Mouse (Mus musculus) embryonic facial prominence, embryonic 14.5 days (tissue): ENCODE data around the gene Frat1. TPM values are rescaled to one million over a fixed set of nuclear protein-coding genes. Genes with fewer than 3 reads are reported as not detected.

ENCODE experiments used
- ATAC-seq: fragments of 200-750 bp; cut with Nextera tagmentation; 2 replicates; pipeline ENCODE4 v1.8.0; 2017; ENCODE audit warnings: low read depth, moderate number of reproducible peaks, moderate TSS enrichment
- DNase-seq: peaks from one replicate; pipeline ENCODE4 v3.0.0-alpha.2; 2015; ENCODE audit warnings: low spot score
- H3K27ac ChIP-seq: fragments of 300-500 bp; sonication (generic); replicated peaks from 2 replicates; pipeline ENCODE4 v1.5.1; 2014; ENCODE audit warnings: low read depth, mild to moderate bottlenecking, low read length, moderate library complexity
- H3K27me3 ChIP-seq: fragments of 300-500 bp; sonication (generic); replicated peaks from 2 replicates; pipeline ENCODE4 v1.6.1; 2014; ENCODE audit warnings: low read length; ENCODE audit not compliant: control insufficient read depth, insufficient read depth
- H3K36me3 ChIP-seq: fragments of 300-500 bp; sonication (generic); 2 replicates; pipeline ENCODE4 v1.6.1; 2014; ENCODE audit warnings: low read length, mixed read lengths; ENCODE audit not compliant: control insufficient read depth, insufficient read depth
- H3K4me1 ChIP-seq: fragments of 300-500 bp; sonication (generic); 2 replicates; pipeline ENCODE4 v1.6.1; 2014; ENCODE audit warnings: antibody characterized with exemption, low read length; ENCODE audit not compliant: control insufficient read depth, insufficient read depth
- H3K4me2 ChIP-seq: fragments of 300-500 bp; sonication (generic); 2 replicates; pipeline ENCODE4 v1.6.1; 2014; ENCODE audit warnings: low read depth, mild to moderate bottlenecking, low read length, moderate library complexity, mixed read lengths
- H3K4me3 ChIP-seq: fragments of 300-500 bp; sonication (generic); 2 replicates; pipeline ENCODE4 v1.5.1; 2014; ENCODE audit warnings: low read depth, mild to moderate bottlenecking, low read length
- H3K9ac ChIP-seq: fragments of 300-500 bp; sonication (generic); 2 replicates; pipeline ENCODE4 v1.6.1; 2014; ENCODE audit warnings: low read depth, mild to moderate bottlenecking, low read length, moderate library complexity, mixed read lengths
- H3K9me3 ChIP-seq: fragments of 300-500 bp; sonication (generic); 2 replicates; pipeline ENCODE4 v1.6.1; 2016; ENCODE audit warnings: low read length; ENCODE audit not compliant: control insufficient read depth
- WGBS: fragments of 180-500 bp; shearing (Covaris S2); extraction: QIAGEN DNeasy Blood & Tissue Kit; methylation state at CpG from one replicate; pipeline ENCODE4 v1.1.7; 2014; 5-methylcytosine and 5-hydroxymethylcytosine counted together
- polyA plus RNA-seq: library from polyadenylated mRNA; unstranded; fragments of >200 nt; fragmentation: Nextera tagmentation; extraction: Ambion mirVana; gene quantifications from 2 replicates; pipeline ENCODE4 v1.2.1, GENCODE M21; 2014

Frat1 gene
- 4.5 and 6.4 TPM in 2 replicates for polyA plus RNA-seq

GRCm38 (mm10) chr19:41829381-41830105 is at the start of gene Frat1:
TSS of gene Frat1 (plus strand) at chr19:41829970.
- peak within 1 kb of the TSS; percentile 74 for H3K9ac ChIP-seq
- peak; percentile 95 for ATAC-seq
- peaks cover 9% of the 10 kb centered on the region; the same call in 1 of the 2 replicates for H3K4me1 ChIP-seq
- H3K36me3 ChIP-seq = no peaks in the 10 kb centered on the region
- H3K4me3 ChIP-seq = peak within 1 kb of the TSS; percentile 68
- H3K27ac ChIP-seq = peak within 1 kb of the TSS; percentile 77
- H3K4me2 ChIP-seq = peak within 1 kb of the TSS; percentile 99
- WGBS = 1% methylated on average over 30 of the region's 39 CpGs
- peaks cover 24% of the 10 kb centered on the region for H3K27me3 ChIP-seq
- no peaks in the 10 kb centered on the region for H3K9me3 ChIP-seq
- peak; percentile 94 for DNase-seq

- WGBS = 100% methylated on average over 1 of the region's 1 CpGs
- ATAC-seq (no peak), DNase-seq (no peak)
- no peaks in the 10 kb centered on the region for H3K9me3 ChIP-seq
- H3K36me3 ChIP-seq = peaks cover 45% of the 10 kb centered on the region
- no peaks in the 10 kb centered on the region for H3K27me3 ChIP-seq
- no peak overlapping the region for H3K4me2 ChIP-seq
- H3K4me3 ChIP-seq = no peak overlapping the region
- H3K27ac ChIP-seq = no peak overlapping the region
- H3K9ac ChIP-seq = no peak overlapping the region
- no peaks in the 10 kb centered on the region for H3K4me1 ChIP-seq
Measured at GRCm38 (mm10) chr19:41786896-41787295, 42.9 kb upstream of the Frat1 start.

- DNase-seq = peak; percentile 77
- ATAC-seq = peak; percentile 50
Measured at GRCm38 (mm10) chr19:41789110-41789961, 40.4 kb upstream of the Frat1 start.

GRCm38 (mm10) chr19:41791384-41791783 is 38.4 kb upstream of the Frat1 start:
- Histone ChIP-seq H3K4me1 (peaks cover 5% of the 10 kb centered on the region; the same call in 1 of the 2 replicates), H3K9ac (no peak overlapping the region), H3K4me2 (no peak overlapping the region), H3K4me3 (no peak overlapping the region), H3K9me3 (no peaks in the 10 kb centered on the region), H3K27me3 (no peaks in the 10 kb centered on the region), H3K36me3 (peaks cover 10% of the 10 kb centered on the region), H3K27ac (no peak overlapping the region)
- no peak for ATAC-seq
- DNase-seq = no peak
- 91% methylated on average over 2 of the region's 2 CpGs for WGBS

More at GRCm38 (mm10) chr19:41789110-41789961, 40.4 kb upstream of the Frat1 start:
- H3K27ac ChIP-seq = no peak overlapping the region
- H3K27me3 ChIP-seq = no peaks in the 10 kb centered on the region
- H3K9me3 ChIP-seq = no peaks in the 10 kb centered on the region
- 67% methylated on average over 10 of the region's 10 CpGs for WGBS
- H3K4me2 ChIP-seq = no peak overlapping the region
- no peaks in the 10 kb centered on the region for H3K4me1 ChIP-seq
- H3K36me3 ChIP-seq = peaks cover 27% of the 10 kb centered on the region
- H3K4me3 ChIP-seq = no peak overlapping the region
- H3K9ac ChIP-seq = no peak overlapping the region

- ATAC-seq (no peak), DNase-seq (no peak)
- Histone ChIP-seq H3K27me3 (no peaks in the 10 kb centered on the region), H3K27ac (no peak overlapping the region), H3K4me3 (no peak overlapping the region), H3K36me3 (no peaks in the 10 kb centered on the region), H3K4me1 (peaks cover 12% of the 10 kb centered on the region), H3K9me3 (no peaks in the 10 kb centered on the region), H3K9ac (no peak overlapping the region), H3K4me2 (no peak overlapping the region)
- 81% methylated on average over 1 of the region's 1 CpGs for WGBS
Measured at GRCm38 (mm10) chr19:41792934-41793486, 36.8 kb upstream of the Frat1 start.

- no peaks in the 10 kb centered on the region for H3K36me3 ChIP-seq
- H3K4me3 ChIP-seq = no peak overlapping the region
- no peaks in the 10 kb centered on the region for H3K9me3 ChIP-seq
- H3K27ac ChIP-seq = 0 out of 2 replicates have a peak overlapping the region, but pooled peaks have one; percentile 7
- H3K9ac ChIP-seq = no peak overlapping the region
- H3K4me2 ChIP-seq = no peak overlapping the region
- no peaks in the 10 kb centered on the region for H3K27me3 ChIP-seq
- H3K4me1 ChIP-seq = peaks cover 12% of the 10 kb centered on the region
- no peak for DNase-seq
- no peak for ATAC-seq
Measured at GRCm38 (mm10) chr19:41794017-41794416, 35.8 kb upstream of the Frat1 start.

- no peak for ATAC-seq
- Histone ChIP-seq H3K4me2 (no peak overlapping the region), H3K36me3 (no peaks in the 10 kb centered on the region), H3K27me3 (no peaks in the 10 kb centered on the region), H3K27ac (no peak overlapping the region), H3K9ac (no peak overlapping the region), H3K4me1 (peaks cover 13% of the 10 kb centered on the region), H3K4me3 (no peak overlapping the region), H3K9me3 (no peaks in the 10 kb centered on the region)
- DNase-seq = no peak
- WGBS = 81% methylated on average over 6 of the region's 6 CpGs
Measured at GRCm38 (mm10) chr19:41794901-41795300, 34.9 kb upstream of the Frat1 start.

- Histone ChIP-seq H3K4me3 (no peak overlapping the region), H3K36me3 (no peaks in the 10 kb centered on the region), H3K27me3 (no peaks in the 10 kb centered on the region), H3K9me3 (no peaks in the 10 kb centered on the region), H3K4me1 (peaks cover 17% of the 10 kb centered on the region), H3K4me2 (peak overlapping the region; percentile 25; the same call in 1 of the 2 replicates), H3K27ac (0 out of 2 replicates have a peak overlapping the region, but pooled peaks have one; percentile 23), H3K9ac (no peak overlapping the region)
- peak; percentile 51 for ATAC-seq
- peak; percentile 87 for DNase-seq
- 42% methylated on average over 3 of the region's 3 CpGs for WGBS
Measured at GRCm38 (mm10) chr19:41796148-41796760, 33.5 kb upstream of the Frat1 start.
